Mouse (Mus musculus) left cerebral cortex, adult 8-10 months (tissue): ENCODE measurements at regions not wholly inside any gene's neighbourhood (a gene's known extent, or its start where the extent isn't known, plus 50 kb on each side); places are given as distances from the start of the nearest gene placed in this dataset.

ENCODE experiments used
- DNase-seq, 2 experiments: peaks; one replicate each; pipeline ENCODE4 v3.0.0; 2022; ENCODE audit warnings: low spot score in 2 of 2

- no peak for DNase-seq
Measured at GRCm38 (mm10) chr5:133718187-133719078, 381.1 kb upstream of the Castor2 start.

GRCm38 (mm10) chr5:133715830-133716229 lies 383.7 kb upstream of the Castor2 start:
- DNase-seq, result no peak

- DNase-seq, result no peak
Measured at GRCm38 (mm10) chr5:133712652-133713051, 386.9 kb upstream of the Castor2 start.

GRCm38 (mm10) chr5:133708881-133709280 lies 390.6 kb upstream of the Castor2 start:
- DNase-seq, result no peak

GRCm38 (mm10) chr5:133686206-133686605 lies 413.3 kb upstream of the Castor2 start:
- no peak for DNase-seq

- DNase-seq, result no peak
Measured at GRCm38 (mm10) chr5:133683021-133683420, 416.5 kb upstream of the Castor2 start.

- DNase-seq, result peak in 1 of 2 experiments; percentile 8
Measured at GRCm38 (mm10) chr5:133676791-133677450, 422.6 kb upstream of the Castor2 start.

- no peak for DNase-seq
Measured at GRCm38 (mm10) chr5:133675636-133676035, 423.9 kb upstream of the Castor2 start.

- peak in 1 of 2 experiments; percentile 11 for DNase-seq
Measured at GRCm38 (mm10) chr5:133666473-133666872, 433.0 kb upstream of the Castor2 start.

GRCm38 (mm10) chr5:133662474-133663256 lies 436.8 kb upstream of the Castor2 start:
- DNase-seq, result no peak

GRCm38 (mm10) chr5:133660351-133660750 lies 439.2 kb upstream of the Castor2 start:
- DNase-seq, result no peak

GRCm38 (mm10) chr5:133656837-133657236 lies 442.7 kb upstream of the Castor2 start:
- DNase-seq, result no peak

GRCm38 (mm10) chr5:133653431-133653830 lies 446.1 kb upstream of the Castor2 start:
- DNase-seq, result no peak

- DNase-seq, result no peak
Measured at GRCm38 (mm10) chr5:133650246-133650645, 449.3 kb upstream of the Castor2 start.

GRCm38 (mm10) chr5:133645696-133646195 lies 453.8 kb upstream of the Castor2 start:
- no peak for DNase-seq

GRCm38 (mm10) chr5:133643326-133643725 lies 456.2 kb upstream of the Castor2 start:
- DNase-seq, result no peak

- no peak for DNase-seq
Measured at GRCm38 (mm10) chr5:133634481-133634880, 465.0 kb upstream of the Castor2 start.

- no peak for DNase-seq
Measured at GRCm38 (mm10) chr5:133631812-133632211, 467.7 kb upstream of the Castor2 start.

- no peak for DNase-seq
Measured at GRCm38 (mm10) chr5:133619347-133619746, 480.2 kb upstream of the Castor2 start.

- DNase-seq, result no peak
Measured at GRCm38 (mm10) chr5:133601241-133601739, 498.2 kb upstream of the Castor2 start.

- DNase-seq, result no peak
Measured at GRCm38 (mm10) chr5:133600630-133601029, 498.9 kb upstream of the Castor2 start.
